Mouse (Mus musculus): Measurements from ENCODE around the gene Elavl1. TPM values are rescaled to one million over a fixed set of nuclear protein-coding genes. Genes with fewer than 3 reads are reported as not detected.
A peak's percentile ranks its signal among the peaks of the same experiment; 100 is the strongest.
"Not testable (repeated sequence)": the region's sequence is repeated elsewhere in the genome, so short reads cannot be mapped to it uniquely, and the experiment has no call there.

Elavl1 gene
- polyA plus RNA-seq, 1 experiment from 2014 or later: 144 TPM

DNA sequence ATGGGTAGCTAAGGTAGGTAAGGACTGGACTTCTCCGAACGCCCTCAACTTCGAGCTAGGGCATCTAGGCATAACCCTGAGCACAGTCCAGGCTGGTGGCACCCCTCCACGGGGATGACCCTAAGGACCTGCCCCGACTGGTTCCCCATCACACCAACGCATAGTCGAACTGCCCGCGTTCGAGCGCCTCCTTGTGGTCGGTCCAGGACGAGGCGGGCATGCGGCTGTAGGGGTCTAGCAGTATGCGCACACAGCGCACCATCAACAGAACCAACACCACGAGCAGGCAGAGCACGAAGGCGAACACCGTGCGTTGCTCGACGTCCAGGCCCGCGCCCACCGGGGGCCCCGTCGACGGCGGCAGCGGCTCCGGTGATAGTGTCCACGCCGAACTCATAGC lies 67.0 kb downstream of the Elavl1 start:
- H3K4me3 ChIP-seq (replicated peaks): peak overlapping the region; percentile 68
- H3K4me2 ChIP-seq: peak overlapping the region; percentile 99
- peak; percentile 67 for DNase-seq
- no peak overlapping the region for H3K27ac ChIP-seq
- peaks cover 61% of the 10 kb centered on the region for H3K36me3 ChIP-seq
- WGBS (ENCODE audit: insufficient replicate concordance): 3% methylated on average over 35 of the region's 35 CpGs
- H3K27me3 ChIP-seq: no peaks in the 10 kb centered on the region
- peak overlapping the region; percentile 68 for H3K9ac ChIP-seq
- H3K9me3 ChIP-seq (replicated peaks): no peaks in the 10 kb centered on the region
- peaks cover 36% of the 10 kb centered on the region for H3K4me1 ChIP-seq (replicated peaks)
- peak; percentile 42 for ATAC-seq (ENCODE audit: low read depth)

- Histone ChIP-seq H3K4me1 (replicated peaks) (peaks cover 39% of the 10 kb centered on the region), H3K4me2 (no peak overlapping the region), H3K36me3 (peaks cover 52% of the 10 kb centered on the region), H3K27me3 (no peaks in the 10 kb centered on the region), H3K9ac (no peak overlapping the region), H3K27ac (no peak overlapping the region), H3K9me3 (replicated peaks) (no peaks in the 10 kb centered on the region), H3K4me3 (replicated peaks) (no peak overlapping the region)
- ATAC-seq (ENCODE audit: low read depth) (no peak), DNase-seq (no peak)
- 84% methylated on average over 4 of the region's 4 CpGs for WGBS (ENCODE audit: insufficient replicate concordance)
Observed at GRCm38 (mm10) chr8:4257350-4257749, 67.9 kb downstream of the Elavl1 start.

DNA sequence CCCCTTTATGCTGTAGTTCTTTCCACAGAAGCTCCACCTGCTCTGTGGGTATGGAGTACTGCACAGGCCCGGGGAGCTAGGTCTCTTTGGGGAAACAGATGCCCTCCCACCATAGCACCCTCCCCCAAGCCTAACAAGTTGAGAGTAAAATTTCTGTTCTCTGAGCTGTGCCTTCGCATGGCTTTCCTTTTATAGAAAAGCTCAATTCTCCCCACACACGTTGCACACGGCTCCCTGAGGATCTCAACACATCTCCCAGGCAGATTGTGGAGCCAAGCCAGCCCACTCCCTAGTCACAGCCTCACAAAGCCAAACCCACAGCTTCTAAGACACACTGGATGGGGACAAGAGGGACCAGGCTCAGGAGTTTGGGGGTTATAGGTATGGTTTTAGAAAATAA lies 68.3 kb downstream of the Elavl1 start:
- Histone ChIP-seq H3K36me3 (peaks cover 48% of the 10 kb centered on the region), H3K27ac (no peak overlapping the region)

GRCm38 (mm10) chr8:4255471-4255870 lies 69.7 kb downstream of the Elavl1 start:
- DNase-seq; H3K4me3 ChIP-seq (replicated peaks); H3K4me2 ChIP-seq; H3K9ac ChIP-seq; ATAC-seq (ENCODE audit: low read depth); H3K27me3 ChIP-seq; H3K9me3 ChIP-seq (replicated peaks); H3K27ac ChIP-seq: not testable (repeated sequence)
- 65% methylated on average over 7 of the region's 7 CpGs for WGBS (ENCODE audit: insufficient replicate concordance)
- Histone ChIP-seq H3K4me1 (replicated peaks) (peaks cover 54% of the 10 kb centered on the region), H3K36me3 (peaks cover 34% of the 10 kb centered on the region)

More for the DNA sequence above, 68.3 kb downstream of the Elavl1 start:
- H3K9ac ChIP-seq: no peak overlapping the region
- H3K4me2 ChIP-seq: no peak overlapping the region
- H3K27me3 ChIP-seq: no peaks in the 10 kb centered on the region
- no peak overlapping the region for H3K4me3 ChIP-seq (replicated peaks)
- DNase-seq (no peak), ATAC-seq (ENCODE audit: low read depth) (no peak)
- H3K9me3 ChIP-seq (replicated peaks): no peaks in the 10 kb centered on the region
- WGBS (ENCODE audit: insufficient replicate concordance): 59% methylated on average over 4 of the region's 4 CpGs
- peaks cover 43% of the 10 kb centered on the region for H3K4me1 ChIP-seq (replicated peaks)

GRCm38 (mm10) chr8:4254001-4254400 lies 71.2 kb downstream of the Elavl1 start:
- no peaks in the 10 kb centered on the region for H3K27me3 ChIP-seq
- H3K27ac ChIP-seq: no peak overlapping the region; the same call in 1 of the 2 replicates
- no peak for ATAC-seq (ENCODE audit: low read depth)
- peak overlapping the region; percentile 87 for H3K9ac ChIP-seq
- DNase-seq: no peak
- H3K4me1 ChIP-seq (replicated peaks): peaks cover 51% of the 10 kb centered on the region
- peaks cover 33% of the 10 kb centered on the region for H3K36me3 ChIP-seq
- peak overlapping the region; percentile 88 for H3K4me3 ChIP-seq (replicated peaks)
- no peaks in the 10 kb centered on the region for H3K9me3 ChIP-seq (replicated peaks)
- WGBS (ENCODE audit: insufficient replicate concordance): 67% methylated on average over 6 of the region's 6 CpGs
- H3K4me2 ChIP-seq: peak overlapping the region; percentile 85

DNA sequence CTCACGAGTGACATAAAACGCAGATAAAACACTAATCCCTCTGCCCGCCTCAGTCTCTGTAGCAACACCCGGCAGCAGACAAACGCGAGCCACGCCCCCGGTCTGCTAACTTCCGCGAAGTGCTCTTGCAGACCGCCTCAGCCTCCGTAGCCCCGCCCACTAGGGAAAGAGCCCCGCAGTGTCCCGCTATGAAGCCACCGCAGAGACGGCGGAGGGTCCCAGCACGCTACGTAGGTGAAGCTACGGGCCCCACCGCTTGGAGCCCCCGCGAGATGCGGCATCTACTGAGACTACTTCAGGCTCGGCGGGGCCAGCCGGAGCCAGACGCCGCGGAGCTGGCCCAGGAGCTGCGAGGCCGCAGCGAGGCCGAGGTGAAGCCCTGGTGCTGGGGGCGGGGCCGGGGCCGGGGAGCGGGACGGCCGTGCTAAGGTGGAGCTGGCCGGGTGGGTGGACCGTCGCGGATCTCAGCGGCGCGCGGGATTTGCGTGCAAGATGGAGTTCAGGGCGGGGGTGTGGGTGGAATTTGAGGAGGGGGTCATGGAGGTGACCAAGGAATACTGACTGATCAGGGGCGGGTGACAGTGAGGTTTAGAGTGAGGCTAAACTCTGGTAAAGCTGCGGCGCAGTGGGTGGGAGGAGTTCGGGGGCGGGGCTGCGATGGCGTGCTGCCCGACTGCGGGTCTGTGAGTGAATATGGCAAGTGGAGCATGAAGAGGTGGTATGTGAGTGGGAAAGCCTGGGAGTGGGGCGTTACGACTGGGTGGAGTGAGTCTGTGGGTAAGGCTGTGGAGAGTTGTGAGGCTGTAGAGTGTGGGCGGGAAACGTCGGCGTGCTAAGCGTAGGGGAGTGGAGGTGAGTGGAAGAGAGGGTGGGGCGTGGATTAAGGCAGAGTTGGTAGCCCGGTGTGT lies 72.0 kb downstream of the Elavl1 start, which contains the start of gene Snapc2:
Gene Snapc2 (plus strand): TSS at position 147 of the 908 bp plus-strand sequence.
- ATAC-seq (ENCODE audit: low read depth) (peak; percentile 92), DNase-seq (peak; percentile 95)
- H3K27me3 ChIP-seq: no peaks in the 10 kb centered on the region
- peaks cover 38% of the 10 kb centered on the region for H3K36me3 ChIP-seq
- H3K4me2 ChIP-seq: peak within 1 kb of the TSS; percentile 85
- peak within 1 kb of the TSS; percentile 88 for H3K4me3 ChIP-seq (replicated peaks)
- peak within 1 kb of the TSS; percentile 87 for H3K9ac ChIP-seq
- H3K27ac ChIP-seq: peak within 1 kb of the TSS; percentile 82
- peaks cover 46% of the 10 kb centered on the region for H3K4me1 ChIP-seq (replicated peaks)
- no peaks in the 10 kb centered on the region for H3K9me3 ChIP-seq (replicated peaks)
- under 1% methylated on average over 69 of the region's 69 CpGs for WGBS (ENCODE audit: insufficient replicate concordance)

- no peaks in the 10 kb centered on the region for H3K9me3 ChIP-seq (replicated peaks)
- H3K36me3 ChIP-seq: peaks cover 46% of the 10 kb centered on the region
- H3K27ac ChIP-seq: peak overlapping the region; percentile 57
- H3K4me3 ChIP-seq (replicated peaks): peak overlapping the region; percentile 88
- H3K27me3 ChIP-seq: no peaks in the 10 kb centered on the region
- no peak for DNase-seq
- peak overlapping the region; percentile 87 for H3K9ac ChIP-seq
- peak overlapping the region; percentile 85 for H3K4me2 ChIP-seq
- 35% methylated on average over 8 of the region's 8 CpGs for WGBS (ENCODE audit: insufficient replicate concordance)
- peaks cover 47% of the 10 kb centered on the region for H3K4me1 ChIP-seq (replicated peaks)
- ATAC-seq (ENCODE audit: low read depth): no peak
Observed at GRCm38 (mm10) chr8:4252116-4252760, 73.0 kb downstream of the Elavl1 start.

DNA sequence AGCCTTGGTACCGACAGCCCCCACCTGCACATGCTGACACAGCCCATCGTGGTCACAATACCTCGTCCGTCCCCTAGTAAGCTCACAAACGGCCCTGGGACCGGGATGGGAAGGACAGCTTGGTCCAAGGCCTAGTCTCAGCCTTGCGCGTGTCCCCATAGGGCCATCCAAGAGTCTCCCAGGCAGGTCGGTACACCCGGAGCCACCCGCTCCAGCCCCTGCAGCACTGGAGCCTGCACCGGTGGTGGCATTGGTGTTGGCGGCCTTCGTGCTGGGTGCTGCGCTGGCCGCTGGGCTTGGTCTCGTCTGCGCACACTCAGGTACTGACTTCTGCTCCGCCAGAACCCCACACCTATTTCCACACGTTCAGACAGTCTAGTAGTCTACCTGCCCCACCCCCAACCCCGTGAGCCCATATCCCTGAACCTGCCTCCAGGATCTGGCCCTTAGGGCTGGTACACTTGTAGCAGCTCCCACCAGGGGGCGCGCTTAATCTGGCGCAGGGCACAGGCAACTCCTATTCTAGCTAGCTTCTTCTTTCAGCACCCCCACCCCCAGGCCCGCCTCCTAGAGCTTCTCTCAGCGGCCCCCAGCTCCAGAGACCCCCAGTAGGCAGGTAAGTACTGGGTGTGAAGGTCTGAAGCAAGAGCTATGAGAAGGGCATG lies 74.8 kb downstream of the Elavl1 start:
- Histone ChIP-seq H3K4me3 (replicated peaks) (no peak overlapping the region), H3K4me2 (no peak overlapping the region), H3K4me1 (replicated peaks) (peaks cover 55% of the 10 kb centered on the region), H3K9me3 (replicated peaks) (no peaks in the 10 kb centered on the region), H3K27ac (no peak overlapping the region), H3K36me3 (peaks cover 53% of the 10 kb centered on the region), H3K9ac (no peak overlapping the region), H3K27me3 (no peaks in the 10 kb centered on the region)
- peak; percentile 73 for DNase-seq
- WGBS (ENCODE audit: insufficient replicate concordance): 36% methylated on average over 26 of the region's 26 CpGs
- ATAC-seq (ENCODE audit: low read depth): no peak; the same call in 1 of the 2 replicates

- Histone ChIP-seq H3K4me1 (replicated peaks) (peaks cover 54% of the 10 kb centered on the region), H3K27ac (no peak overlapping the region), H3K9me3 (replicated peaks) (no peaks in the 10 kb centered on the region), H3K36me3 (peaks cover 53% of the 10 kb centered on the region), H3K4me2 (no peak overlapping the region), H3K27me3 (no peaks in the 10 kb centered on the region), H3K9ac (no peak overlapping the region), H3K4me3 (replicated peaks) (no peak overlapping the region)
- ATAC-seq (ENCODE audit: low read depth): no peak
- DNase-seq: no peak
- WGBS (ENCODE audit: insufficient replicate concordance): 48% methylated on average over 29 of the region's 29 CpGs
Observed at GRCm38 (mm10) chr8:4249213-4249612, 76.0 kb downstream of the Elavl1 start.

DNA sequence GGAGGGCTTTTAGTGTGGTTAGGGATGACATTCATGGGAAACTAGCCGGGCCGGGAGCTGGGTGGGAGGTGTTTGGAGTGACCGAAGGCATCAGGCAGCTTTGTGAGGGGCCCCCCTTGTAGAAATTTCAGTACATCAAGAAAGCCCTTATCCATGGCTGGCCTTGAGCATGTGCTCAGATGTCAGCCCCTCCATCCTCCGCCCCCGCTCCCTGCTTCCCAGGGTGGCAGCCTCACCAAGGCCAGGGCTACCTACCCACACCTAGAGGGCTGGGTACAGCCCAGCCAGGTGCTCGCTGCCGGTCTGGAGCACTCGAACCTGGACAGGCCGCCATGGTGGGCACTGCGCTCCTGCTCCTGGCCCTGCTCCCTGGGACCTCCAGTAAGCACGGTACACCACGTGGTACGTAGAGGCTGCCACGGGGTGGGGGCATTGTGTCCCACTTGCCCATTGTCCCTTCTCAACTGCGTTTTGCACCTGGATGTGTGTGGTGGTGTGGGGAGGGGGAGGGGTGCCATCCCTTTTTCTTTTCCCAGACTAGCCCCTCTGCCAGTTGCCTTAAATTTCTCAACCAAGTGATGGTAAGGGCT lies 77.2 kb downstream of the Elavl1 start, which contains the start of gene Tgfbr3l:
Gene Tgfbr3l (plus strand): TSS at position 264 of the 590 bp plus-strand sequence.
- H3K27ac ChIP-seq: no peak within 1 kb of the TSS
- H3K9ac ChIP-seq: no peak within 1 kb of the TSS
- no peak within 1 kb of the TSS for H3K4me2 ChIP-seq
- H3K27me3 ChIP-seq: no peaks in the 10 kb centered on the region
- no peak within 1 kb of the TSS for H3K4me3 ChIP-seq (replicated peaks)
- no peaks in the 10 kb centered on the region for H3K9me3 ChIP-seq (replicated peaks)
- ATAC-seq (ENCODE audit: low read depth): no peak
- no peak for DNase-seq
- peaks cover 64% of the 10 kb centered on the region for H3K36me3 ChIP-seq
- 85% methylated on average over 15 of the region's 15 CpGs for WGBS (ENCODE audit: insufficient replicate concordance)
- H3K4me1 ChIP-seq (replicated peaks): peaks cover 46% of the 10 kb centered on the region
